Mouse (Mus musculus): ENCODE data around the gene Ddx18.

The Ddx18 gene

DNA sequence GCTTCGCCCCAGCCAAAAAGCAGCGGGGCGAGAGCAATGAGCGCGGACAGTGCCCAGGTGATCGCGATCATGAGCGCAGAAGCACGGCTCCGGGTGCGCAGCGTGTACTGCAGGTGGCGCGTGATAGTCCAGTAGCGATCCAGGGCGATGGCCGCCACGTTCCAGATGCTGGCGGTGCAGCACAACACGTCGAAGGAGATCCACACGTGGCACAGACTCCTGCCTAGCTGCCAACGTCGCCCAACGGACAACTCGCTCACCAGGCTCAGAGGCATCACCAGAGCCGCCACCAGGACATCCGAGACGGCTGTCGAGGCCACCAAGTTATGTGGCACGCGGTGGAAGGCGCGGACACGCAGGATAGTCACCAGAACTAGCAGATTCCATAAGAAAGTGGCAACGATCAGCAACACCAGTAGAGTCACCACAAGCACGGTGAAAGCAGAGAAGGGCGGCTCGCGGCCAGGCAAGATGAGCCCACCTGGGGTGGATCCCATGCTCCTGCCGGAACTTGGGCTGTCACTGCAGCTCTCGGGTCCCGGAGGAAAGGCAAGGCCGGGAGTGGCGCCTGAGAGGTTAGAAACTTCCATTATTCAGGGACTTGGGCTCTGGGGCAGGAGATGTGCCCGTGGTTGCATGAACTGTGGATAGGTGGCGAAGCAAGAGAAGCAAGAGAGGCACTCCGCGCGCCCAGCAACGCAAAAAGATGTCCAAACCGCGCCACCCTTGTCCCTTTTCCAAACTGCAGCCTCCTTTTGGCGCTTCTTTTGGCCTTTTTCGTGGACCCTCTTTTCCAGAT lies 40.0 kb downstream of the Ddx18 start:
- in situ Hi-C loops (cut with MboI, MseI), result no loop called here

DNA sequence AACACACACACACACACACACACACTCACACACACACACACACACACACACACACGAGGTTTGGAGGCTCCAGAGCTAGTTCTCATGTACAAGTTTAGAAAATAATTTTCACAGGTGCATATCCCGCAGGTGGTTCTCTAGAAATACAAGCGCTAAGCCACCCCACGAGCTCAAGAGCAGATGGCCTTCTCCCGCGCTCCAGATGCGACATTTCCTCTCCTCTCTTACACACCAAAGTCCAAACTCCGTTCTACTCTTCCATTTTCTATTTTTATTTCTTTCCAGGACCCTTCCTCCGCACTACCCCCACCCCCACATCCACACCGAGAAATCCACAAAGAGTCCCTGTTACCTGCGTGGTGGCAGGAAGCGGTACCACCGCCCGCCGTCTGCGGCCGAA lies 40.7 kb downstream of the Ddx18 start:
- in situ Hi-C loops (cut with MboI, MseI), result no loop called here

DNA sequence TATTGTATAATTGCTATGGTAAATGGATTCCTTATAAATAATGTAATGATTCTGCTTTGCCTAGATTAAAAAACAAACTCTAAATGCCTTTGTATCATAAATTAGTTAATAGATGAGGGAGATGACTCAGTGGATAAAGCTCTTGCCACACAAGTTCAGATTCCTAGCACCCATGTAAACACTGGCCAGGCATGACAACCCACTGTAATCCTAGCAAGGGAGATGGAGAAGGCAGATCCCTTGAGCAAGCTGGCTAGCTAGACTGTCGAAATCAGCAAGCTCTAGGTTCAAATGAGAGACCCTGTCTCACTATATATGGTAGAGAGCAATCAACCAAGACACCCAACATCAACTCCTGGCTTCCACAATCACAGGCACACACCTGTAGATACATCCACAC lies 49.2 kb downstream of the Ddx18 start:
- in situ Hi-C loops (cut with MboI, MseI), result no loop called here

DNA sequence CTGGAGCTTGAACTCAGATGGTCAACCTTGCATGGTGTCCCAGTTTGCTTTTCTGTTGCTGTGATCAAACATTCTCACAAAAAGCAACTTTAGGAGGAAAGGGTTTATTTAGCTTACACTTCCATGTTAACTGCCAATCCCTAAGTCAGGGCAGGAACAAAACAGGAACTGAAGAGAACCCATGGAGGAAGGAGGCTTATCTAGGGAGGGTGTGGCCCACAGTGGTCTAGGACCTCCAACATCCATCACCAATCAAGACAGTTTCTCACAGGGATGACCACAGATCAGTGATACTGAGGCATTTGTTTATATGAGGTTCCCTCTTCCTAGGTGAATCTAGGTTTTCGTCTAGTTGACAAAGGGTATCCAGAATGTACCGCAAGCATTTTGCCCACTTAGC lies 55.8 kb downstream of the Ddx18 start:
- in situ Hi-C loops (cut with MboI, MseI), result no loop called here

DNA sequence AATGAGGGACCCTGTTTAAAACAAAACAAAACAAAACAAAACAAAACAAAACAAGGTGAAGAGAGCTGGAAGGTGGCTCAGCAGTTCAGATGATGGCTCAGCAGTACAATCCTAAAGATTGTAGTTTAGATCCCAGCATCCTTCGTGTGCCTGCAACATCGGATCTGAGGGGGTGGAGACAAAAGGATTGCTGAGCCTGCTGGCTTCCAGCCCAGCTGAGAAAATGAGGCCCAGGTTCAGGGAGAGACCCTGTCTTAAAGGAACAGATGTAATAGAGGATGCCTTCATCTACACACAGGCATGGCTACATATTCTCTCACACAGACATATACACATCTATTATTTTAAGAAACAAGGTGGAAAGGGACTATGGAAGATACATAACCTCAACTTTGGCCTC lies 56.6 kb downstream of the Ddx18 start:
- in situ Hi-C loops (cut with MboI, MseI), result no loop called here

DNA sequence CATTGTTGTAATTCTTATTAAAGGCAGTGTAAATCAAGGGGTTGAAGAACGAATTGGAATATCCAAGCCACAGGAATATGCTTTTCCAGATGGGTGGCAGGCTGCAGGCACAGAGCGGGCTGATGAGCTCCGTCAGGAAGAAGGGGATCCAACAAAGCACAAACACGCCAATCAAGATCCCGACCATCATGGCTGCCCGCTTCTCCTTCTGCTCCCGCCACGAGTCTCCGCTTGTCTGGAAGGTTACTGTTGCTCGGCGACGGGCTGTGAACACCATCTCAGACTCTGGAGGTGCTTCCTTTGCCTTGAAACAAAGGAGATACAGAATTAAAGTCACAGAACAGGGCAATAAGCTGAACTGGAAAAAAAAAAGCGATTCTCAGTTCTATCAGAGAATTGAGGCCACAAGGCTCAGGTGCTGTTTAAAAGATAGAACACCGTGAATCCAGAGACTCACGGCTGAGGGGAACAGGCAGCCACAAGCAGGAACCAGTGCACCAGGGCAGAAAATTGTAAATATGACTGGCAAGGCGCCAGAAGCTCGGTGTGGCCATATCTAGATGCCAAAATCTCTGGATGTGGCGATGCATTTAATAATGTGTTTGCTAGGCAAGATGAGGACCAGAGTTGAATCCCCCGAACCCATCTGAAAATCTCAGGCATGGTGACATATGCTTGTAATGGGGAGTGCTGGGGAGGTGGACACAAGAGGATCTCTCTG lies 57.2 kb downstream of the Ddx18 start:
- in situ Hi-C loops (cut with MboI, MseI), result no loop called here

DNA sequence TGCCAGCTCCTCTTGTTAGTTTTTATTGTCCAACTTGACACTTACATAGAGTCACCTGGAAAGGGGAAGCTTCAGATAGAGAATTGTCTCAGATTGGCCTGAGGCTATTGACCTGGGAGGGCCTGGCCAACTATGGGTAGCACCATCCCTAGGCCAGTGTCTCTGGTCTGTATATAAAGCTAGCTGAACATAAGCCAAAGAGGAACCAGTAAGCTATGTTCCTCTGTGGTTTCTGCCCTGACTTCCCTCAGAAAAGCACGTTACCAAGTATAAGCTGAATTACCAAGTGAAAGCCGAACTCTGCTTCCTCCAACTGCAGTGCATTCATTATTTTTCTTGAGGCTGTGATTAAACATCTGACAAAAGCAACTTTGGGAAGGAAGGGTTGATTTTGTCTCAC lies 59.1 kb downstream of the Ddx18 start:
- in situ Hi-C loops (cut with MboI, MseI), result no loop called here

All from regulatory T cell (primary cell).